Mouse (Mus musculus) induced T-regulatory cell, adult 2 months (primary cell): ENCODE measurements around the gene Obscn.

Source experiments
- DNase-seq: peaks from one replicate; pipeline ENCODE4 v3.0.0-alpha.2; 2012; ENCODE audit warnings: low read depth

Obscn gene

GRCm38 (mm10) chr11:59051031-59051430 lies 85.2 kb downstream of the Obscn start:
- no peak for DNase-seq

DNA sequence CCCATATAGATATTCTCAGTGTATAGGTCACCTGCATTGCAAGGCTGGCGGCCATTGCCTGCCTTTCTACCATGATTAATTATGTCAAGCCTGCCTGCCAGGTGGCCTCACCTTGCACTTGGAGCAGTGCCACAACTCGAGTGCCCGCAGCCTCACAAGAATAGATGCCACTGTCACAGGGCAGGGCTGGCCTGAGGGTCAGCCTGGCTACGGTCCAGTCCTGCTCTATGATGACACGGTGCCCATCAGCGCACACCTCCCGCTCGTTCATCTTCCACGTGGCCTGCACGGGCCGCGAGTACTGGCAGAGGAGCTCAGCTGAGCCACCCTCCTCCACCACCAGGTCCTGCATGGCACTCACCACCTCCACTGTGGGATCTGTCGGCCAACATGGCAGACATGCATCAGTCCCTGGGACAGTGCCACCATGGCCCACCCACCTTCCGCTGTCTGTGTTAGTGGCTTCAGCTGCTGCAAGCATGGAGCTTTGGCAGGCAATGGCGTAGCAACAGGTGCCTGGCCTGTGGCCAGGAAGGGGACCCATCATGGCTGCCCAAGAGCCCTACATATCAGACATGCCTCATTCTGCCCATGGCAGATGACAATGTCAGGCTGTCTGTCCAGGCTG lies 91.4 kb downstream of the Obscn start:
- DNase-seq: no peak

DNA sequence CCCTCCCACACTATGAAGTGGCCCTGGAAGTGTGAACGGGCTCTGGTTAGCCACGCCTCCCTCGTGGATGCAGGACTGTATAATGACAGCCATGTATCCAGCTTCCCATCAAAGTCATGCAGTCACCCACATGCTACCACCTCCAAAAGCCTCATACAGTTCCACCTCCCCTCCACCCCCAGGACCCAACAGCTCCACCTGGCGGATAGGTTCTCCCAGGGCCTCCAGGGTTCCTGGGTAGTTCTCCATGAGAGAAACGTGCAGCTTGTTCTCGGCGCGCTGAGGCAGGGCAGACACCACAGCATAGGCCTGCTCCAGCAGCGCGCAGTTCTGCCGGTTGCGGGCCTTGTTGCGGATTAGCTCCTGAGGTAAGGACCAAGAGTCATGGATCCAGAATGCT lies 107.2 kb downstream of the Obscn start:
- DNase-seq: peak; percentile 9

DNA sequence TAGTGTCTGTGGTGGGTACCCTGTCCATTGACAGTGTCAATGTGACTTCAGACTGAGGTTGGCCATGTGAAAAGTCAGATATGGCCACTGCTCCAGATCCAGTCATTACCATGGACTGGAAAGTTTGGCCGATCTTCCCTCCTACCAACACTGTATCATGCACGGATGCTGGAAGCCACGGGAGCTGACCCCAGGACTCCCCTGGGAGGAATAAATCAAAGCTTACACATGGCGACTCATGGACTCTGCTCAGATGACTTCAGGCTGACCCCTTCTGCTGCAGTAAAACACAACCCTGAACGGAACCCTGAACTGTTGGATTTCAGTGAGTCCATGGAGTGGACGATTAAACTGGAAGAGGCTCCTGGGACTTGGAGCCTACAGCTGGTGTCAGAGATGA lies 109.8 kb downstream of the Obscn start:
- no peak for DNase-seq

DNA sequence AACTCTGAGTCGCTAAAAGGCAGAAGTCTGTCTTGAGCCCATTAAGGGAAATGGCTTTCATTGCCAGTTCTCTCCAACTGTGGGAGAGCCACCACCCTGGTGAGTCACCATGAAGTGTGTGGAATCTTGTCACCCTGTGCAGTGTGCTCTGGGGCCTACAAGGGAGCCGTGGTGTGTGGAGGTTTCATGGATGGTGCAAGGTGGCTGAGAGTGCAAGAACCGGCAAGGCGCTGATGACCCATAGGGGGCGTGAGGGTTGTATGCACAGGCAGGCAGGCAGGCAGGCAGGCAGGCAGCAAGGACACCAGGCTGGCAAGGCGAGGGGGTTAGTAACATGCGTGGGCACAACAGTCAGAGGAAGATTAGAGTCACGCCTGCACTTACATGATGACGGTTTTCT lies 121.2 kb downstream of the Obscn start:
- peak; percentile 28 for DNase-seq

DNA sequence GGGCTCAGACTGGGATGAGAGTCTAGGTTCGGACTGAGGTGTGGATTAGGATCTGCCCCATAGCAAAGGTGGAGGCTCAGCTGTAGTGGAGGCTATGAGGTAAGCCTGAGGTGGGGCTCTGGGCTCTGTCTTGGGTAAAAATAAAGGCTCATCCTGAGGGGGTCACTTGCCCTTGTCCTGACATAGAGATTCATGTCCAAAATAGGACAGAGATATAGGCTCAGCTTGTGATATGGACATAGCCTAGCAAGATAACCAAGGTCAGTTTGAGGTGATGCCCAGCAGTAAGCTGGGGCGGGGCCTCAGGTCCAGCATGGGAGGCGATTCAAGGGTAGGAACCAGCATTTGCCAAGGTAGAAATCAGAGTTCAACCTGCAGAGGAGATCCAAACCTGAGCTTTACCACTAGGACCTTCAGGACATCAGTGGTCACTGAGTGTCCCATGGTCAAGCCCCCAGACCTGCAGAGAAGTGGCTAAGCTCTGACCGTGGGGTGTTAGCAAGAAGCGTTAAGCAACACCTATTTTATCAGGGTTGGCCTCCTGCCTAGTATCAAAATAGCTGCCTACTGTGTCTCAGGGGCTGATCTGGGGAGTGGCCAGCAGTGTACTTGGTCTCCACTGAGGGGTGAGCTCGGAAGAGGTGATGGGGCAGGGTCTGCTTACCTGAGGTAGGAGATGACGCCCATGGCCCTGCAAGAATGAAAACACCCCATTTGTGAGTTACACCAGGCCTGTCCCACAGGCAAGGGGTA lies 133.7 kb downstream of the Obscn start:
- no peak for DNase-seq

DNA sequence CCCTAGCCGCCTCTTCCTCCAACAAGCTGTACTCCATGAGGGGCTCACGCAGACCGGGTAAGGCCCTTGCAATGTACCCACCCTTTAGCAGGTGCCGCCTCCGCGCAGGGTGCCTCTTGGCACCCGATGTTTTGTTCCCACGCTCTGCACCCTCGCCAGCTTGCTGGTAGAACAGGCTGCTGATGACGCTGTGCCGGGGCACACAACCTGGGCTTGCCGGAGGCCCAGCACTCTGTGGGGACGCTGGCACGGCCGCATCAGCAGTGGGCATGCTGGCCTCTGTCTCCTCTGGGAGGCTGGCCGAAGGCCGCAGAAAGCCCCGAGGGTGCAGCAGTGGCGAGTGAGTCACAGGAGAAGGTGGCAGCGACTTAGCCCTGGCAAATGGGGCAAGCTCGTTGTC lies 135.6 kb downstream of the Obscn start:
- no peak for DNase-seq

DNA sequence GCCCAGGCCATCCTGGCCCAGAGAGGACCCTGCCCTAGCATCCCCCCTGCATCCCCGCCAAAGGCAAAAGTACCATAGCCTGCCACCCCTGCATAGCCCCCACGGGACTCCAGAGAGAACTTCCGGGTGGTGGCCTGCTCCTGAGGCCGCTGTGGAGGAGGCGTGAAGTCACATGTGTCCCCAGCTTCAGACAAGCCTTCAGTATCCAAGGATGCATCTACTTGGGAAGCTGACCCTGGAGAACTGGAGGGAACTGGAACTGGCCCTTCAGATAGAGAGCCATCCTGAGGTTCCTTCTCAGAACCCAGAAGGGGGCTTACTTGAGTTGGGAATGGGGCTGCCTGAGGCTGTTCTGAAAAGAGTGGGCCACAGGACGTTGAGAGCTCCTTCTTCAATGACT lies 136.4 kb downstream of the Obscn start:
- DNase-seq: no peak

DNA sequence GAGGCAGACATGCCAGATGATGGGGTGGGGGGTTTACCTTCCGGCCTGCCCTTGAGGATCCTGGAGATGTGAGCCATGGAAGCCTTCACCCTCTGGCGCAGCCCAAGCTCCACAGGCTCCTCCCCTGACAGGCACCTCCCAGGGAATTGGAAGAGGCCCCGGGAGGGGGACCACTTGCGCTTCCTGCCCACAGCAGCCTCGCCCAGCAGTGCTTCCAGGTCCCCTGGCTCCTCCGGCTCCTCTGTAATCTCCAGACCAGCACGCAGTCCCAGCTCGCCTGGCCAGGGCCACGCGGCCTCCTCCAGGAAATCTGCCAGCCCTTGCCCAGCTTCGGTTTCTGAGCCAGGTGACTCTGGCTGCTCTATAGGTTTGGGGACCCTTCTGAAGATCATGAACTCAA lies 137.0 kb downstream of the Obscn start:
- DNase-seq: no peak

- no peak for DNase-seq
These were observed 138.7 kb downstream of the Obscn start for GRCm38 (mm10) chr11:58997541-58997940.

DNA sequence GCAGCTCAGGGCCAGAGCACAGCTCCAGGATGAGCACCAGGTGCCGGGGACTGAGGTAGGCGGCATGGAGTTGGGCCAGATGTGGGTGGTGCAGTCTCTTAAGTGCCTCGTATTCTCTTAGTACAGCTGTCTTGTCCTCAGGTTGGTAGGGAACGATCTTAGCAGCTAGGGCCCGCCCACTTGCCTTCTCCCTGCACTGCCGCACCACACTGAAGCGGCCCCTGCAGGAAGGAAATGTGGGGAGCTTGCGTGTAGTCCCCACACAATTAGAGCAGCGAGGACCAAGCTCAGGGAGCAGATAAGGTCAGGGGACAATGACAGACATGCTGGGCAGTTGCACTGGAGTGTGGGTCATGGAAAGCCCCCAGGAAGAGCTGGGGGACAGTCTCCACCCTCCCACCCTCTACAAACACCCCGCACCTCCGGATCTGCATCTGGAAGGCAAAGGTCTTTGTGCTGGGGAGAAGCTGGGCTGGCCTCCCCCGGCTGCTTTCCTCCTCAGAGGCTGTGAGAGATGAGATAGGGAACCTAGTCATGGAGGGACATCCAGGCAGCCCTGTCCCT lies 140.3 kb downstream of the Obscn start:
- peak; percentile 53 for DNase-seq

DNA sequence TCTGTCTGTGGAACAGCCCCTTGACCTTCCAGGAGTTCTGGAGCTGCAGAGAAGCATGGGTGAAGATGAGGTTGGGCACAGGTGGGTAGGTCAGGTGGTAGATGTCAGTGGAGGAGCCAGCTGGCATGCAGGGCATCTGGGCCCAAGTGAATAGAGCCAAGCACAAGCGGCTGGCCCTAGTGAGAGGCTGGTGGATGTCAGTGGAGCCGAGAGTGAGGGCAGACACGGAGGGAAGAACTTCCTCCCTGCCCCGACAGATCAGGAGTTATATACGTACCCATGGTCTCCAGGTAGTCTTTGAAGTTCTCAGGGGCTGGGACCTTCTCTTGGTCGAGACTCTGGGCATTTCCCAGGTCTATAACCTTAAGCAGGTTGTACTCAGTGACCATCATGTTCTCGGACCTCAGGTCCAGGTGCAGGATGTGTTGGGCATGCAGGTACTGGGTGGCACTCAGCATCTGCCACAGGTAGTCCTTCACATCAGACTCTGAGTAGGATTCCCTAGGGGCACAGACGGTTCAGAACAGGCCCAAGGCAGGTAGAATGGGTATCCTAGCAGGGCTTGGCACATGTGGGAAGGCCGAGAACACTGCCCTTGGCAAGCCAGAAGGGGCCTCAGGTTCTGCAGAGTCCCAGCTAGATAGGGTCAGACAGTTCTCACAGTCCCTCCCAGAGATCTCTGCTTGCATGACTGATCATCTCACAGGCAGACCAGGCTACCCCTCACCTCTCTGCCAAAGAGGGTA lies 141.0 kb downstream of the Obscn start:
- DNase-seq: no peak

GRCm38 (mm10) chr11:58994337-58994826 lies 141.8 kb downstream of the Obscn start:
- peak; percentile 67 for DNase-seq

GRCm38 (mm10) chr11:58993091-58993670 lies 143.0 kb downstream of the Obscn start:
- no peak for DNase-seq

DNA sequence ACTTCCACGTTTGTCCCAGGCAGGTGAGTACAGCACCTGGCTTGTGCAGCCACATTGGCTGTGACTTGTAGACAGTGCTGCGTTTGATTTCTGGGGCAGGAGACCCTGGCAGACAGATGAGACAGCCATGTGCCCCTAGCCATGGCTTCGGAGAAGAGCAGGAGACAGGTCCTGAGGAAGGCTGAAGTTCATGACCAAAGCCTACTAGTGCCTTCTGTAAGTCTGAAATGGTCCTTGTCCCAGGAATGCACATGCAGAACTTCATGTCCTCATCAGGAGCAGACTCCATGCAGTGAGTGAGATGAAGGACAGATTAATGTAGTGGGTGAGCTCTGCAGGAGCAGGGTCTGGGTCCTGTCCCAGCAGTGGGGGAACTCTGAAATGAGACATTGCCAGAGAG lies 144.3 kb downstream of the Obscn start:
- DNase-seq: no peak

DNA sequence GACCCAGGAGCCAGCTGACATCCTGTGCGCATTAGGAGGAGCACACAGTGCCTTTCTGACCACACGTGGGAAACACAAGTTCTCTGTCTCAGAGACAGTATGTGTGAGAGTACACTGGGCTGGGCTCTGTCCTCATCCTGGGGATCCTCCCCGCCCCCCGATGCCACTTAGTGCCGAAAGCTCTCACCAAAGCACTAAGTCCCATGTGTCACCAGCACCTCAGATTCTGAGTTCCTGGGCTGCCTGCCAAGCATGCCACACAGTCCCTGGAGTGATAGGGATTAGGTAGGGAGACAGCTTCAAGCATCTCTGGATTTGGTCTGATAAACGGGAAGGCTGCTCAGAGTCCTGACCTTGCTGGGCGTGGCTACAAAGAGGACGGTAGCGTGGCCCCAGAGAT lies 145.4 kb downstream of the Obscn start:
- DNase-seq: no peak

GRCm38 (mm10) chr11:58990141-58990540 lies 146.1 kb downstream of the Obscn start:
- no peak for DNase-seq

DNA sequence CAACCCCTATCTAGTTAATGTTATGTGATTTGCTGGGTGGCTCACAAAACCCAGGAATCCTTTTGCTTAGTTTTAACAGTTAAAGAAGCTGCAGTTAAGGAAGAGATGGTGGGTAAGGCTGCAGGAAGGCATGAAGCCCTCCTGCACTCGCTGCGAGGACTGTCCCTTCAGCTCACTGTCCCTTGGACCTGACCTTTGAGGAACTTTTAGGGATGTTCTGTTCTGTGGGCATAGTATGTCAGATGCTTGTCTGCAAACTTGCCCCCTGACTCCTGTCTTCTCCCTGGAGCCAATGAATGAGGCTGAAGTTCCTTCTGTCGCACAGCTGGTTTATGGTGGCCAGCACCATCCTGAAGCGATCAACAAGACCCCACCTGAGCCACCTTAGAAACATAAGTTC lies 147.0 kb downstream of the Obscn start:
- no peak for DNase-seq

- DNase-seq: no peak
These were observed 150.8 kb downstream of the Obscn start for GRCm38 (mm10) chr11:58985299-58985917.

DNA sequence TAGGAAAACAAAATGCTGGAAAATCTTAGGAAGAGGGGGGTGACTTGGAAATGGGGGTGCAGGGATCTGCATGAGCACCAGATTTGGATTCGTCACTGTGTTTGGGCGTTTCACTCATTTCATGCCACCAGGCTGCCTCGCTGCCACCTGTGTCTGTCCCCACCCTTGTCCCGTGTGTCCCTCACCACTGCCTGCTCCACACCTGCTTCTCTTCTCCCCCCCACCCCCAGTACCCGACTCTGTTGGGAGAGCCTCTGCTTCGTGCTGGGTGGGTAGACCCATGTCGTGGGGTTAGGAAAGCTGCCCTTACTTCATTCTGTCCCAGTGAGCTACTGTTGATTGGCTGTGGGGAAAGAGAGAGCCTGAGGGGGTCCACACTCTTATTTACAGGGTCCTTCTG lies 151.5 kb downstream of the Obscn start:
- no peak for DNase-seq

GRCm38 (mm10) chr11:58983691-58984341 lies 152.4 kb downstream of the Obscn start:
- no peak for DNase-seq
